Mouse (Mus musculus) ES-E14 (cell line): ENCODE measurements around the gene Hbp1. TPM values are rescaled to one million over a fixed set of nuclear protein-coding genes. Genes with fewer than 3 reads are reported as not detected.

ENCODE experiments used
- DNase-seq: peaks from one replicate; pipeline ENCODE4 v3.0.0-alpha.2; 2013; ENCODE audit warnings: low read depth, low spot score
- H3K27ac ChIP-seq: 2 replicates; pipeline ENCODE4 v1.5.1; 2012; ENCODE audit warnings: low read depth, mild to moderate bottlenecking, low read length, moderate library complexity, mixed read lengths; ENCODE audit not compliant: poor library complexity, insufficient read depth, severe bottlenecking
- H3K36me3 ChIP-seq: 2 replicates; pipeline ENCODE4 v1.6.1; 2012; ENCODE audit warnings: mild to moderate bottlenecking, low read length, moderate library complexity, mixed read lengths; ENCODE audit not compliant: control insufficient read depth, poor library complexity, insufficient read depth, severe bottlenecking
- H3K4me1 ChIP-seq, 2 experiments: fragments of 150-350 bp in 1 of 2; sonication (generic) in 1 of 2; 2 replicates each; pipeline ENCODE4 v1.6.1; 2012; ENCODE audit warnings: low read length in 2 of 2, mild to moderate bottlenecking in 1 of 2, mixed read lengths in 1 of 2; ENCODE audit not compliant: control insufficient read depth in 2 of 2, insufficient read depth in 2 of 2, poor library complexity in 1 of 2
- H3K4me3 ChIP-seq, 2 experiments: fragments of 150-350 bp in 1 of 2; sonication (generic) in 1 of 2; 2 replicates each; pipeline ENCODE4 v1.5.1; 2012; ENCODE audit warnings: low read length in 2 of 2, low read depth in 1 of 2, mild to moderate bottlenecking in 1 of 2, mixed read lengths in 1 of 2; ENCODE audit not compliant: insufficient read depth in 1 of 2, poor library complexity in 1 of 2, severe bottlenecking in 1 of 2
- H3K9ac ChIP-seq: 2 replicates; pipeline ENCODE4 v1.6.1; 2012; ENCODE audit warnings: low read depth, mild to moderate bottlenecking, low read length, mixed read lengths; ENCODE audit not compliant: poor library complexity, insufficient read depth, severe bottlenecking
- H3K9me3 ChIP-seq: fragments of 150-350 bp; sonication (generic); 2 replicates; pipeline ENCODE4 v1.6.1; 2012; ENCODE audit warnings: low read depth, mild to moderate bottlenecking, low read length; ENCODE audit not compliant: control insufficient read depth, insufficient read depth
- CHD2 ChIP-seq: IDR thresholded peaks from 2 replicates; pipeline ENCODE4 v1.6.1; 2014; ENCODE audit warnings: mild to moderate bottlenecking, low read depth, low read length, inconsistent platforms
- HCFC1 ChIP-seq: IDR thresholded peaks from 2 replicates; pipeline ENCODE4 v1.6.1; 2012; ENCODE audit warnings: low read length, inconsistent platforms, borderline replicate concordance; ENCODE audit not compliant: insufficient read depth
- MAFK ChIP-seq: IDR thresholded peaks from 2 replicates; pipeline ENCODE4 v1.6.1; 2014; ENCODE audit warnings: mild to moderate bottlenecking, low read depth, low read length, inconsistent platforms; ENCODE audit not compliant: insufficient read depth
- ZC3H11A ChIP-seq: IDR thresholded peaks from 2 replicates; pipeline ENCODE4 v1.6.1; 2012; ENCODE audit warnings: low read depth, mild to moderate bottlenecking, inconsistent platforms, low read length, borderline replicate concordance
- ZNF384 ChIP-seq: IDR thresholded peaks from 2 replicates; pipeline ENCODE4 v1.6.1; 2012; ENCODE audit warnings: low read depth, low read length, inconsistent platforms
- in situ Hi-C, 2 experiments: fragments of 600-800 bp; cut with MboI; formaldehyde crosslinking; loops; one replicate each; pipeline ENCODE4 v1.15.1; 2025; ENCODE audit warnings: low sequenced_read_pairs in 2 of 2, inconsistent platforms in 1 of 2; ENCODE audit not compliant: unreplicated experiment in 2 of 2
- total RNA-seq: library from RNA; depleted of rRNA; stranded (reverse); fragments of 300-350 nt; gene quantifications from 2 replicates; pipeline ENCODE4 v1.2.3, GENCODE M21; 2012

Hbp1 gene
- total RNA-seq, 1 experiment: 43.3 TPM

DNA sequence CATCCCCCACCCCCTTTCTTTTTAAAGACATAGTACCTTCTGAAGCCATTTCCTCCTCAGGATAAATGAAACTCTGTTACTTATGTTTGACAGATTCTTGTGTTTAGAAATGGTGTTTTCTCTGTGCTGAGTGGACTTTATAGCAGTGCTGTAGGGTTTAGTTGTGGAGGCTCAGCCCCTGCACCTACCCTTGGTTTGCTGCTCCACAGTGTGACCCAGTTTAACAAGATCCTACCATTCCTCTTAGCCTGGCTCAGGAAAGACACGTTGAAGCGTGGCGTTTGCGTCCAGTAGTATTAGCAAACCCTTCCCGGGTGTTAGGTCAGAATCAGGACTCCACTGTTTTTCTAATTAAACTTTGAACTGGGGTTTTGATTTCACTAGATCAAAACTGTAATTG lies 54.0 kb downstream of the Hbp1 start:
- no peak for TF ChIP-seq HCFC1
- TF ChIP-seq MAFK: no peak
- no peak; the same call in 1 of the 2 replicates for TF ChIP-seq CHD2
- no peak for TF ChIP-seq ZC3H11A
- H3K27ac ChIP-seq: no peak overlapping the region
- in situ Hi-C loops: no loop called here
- H3K4me3 ChIP-seq: no peak overlapping the region
- no peak for DNase-seq
- H3K9ac ChIP-seq: no peak overlapping the region
- no peaks in the 10 kb centered on the region for H3K9me3 ChIP-seq
- H3K4me1 ChIP-seq: peaks cover 11 to 14% of the 10 kb centered on the region in 2 experiments; a peak in 3 of 4 replicates
- H3K36me3 ChIP-seq: no peaks in the 10 kb centered on the region

DNA sequence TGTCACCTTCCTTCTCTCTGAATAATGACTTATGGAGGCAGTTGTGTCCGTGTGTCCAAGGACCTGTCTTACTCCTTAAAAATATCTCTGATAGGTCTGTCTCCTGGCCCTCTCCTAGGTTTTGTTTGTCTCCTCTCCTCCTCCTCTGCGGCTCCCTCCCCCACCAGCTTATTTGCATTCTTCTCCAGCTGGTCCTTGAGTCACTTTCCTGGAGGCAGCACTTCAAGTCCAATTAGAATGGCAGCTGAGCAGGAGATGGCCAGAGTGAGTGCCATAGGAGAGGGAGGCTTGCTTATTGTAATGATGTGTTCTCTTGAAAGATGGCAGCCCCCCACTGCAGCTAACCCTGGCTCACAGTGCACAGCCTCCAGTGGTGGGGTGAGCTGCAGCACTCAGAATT lies 54.4 kb downstream of the Hbp1 start:
- Histone ChIP-seq H3K4me1 (peaks cover 11 to 14% of the 10 kb centered on the region in 2 experiments; a peak in 3 of 4 replicates), H3K4me3 (no peak overlapping the region), H3K9ac (no peak overlapping the region), H3K36me3 (no peaks in the 10 kb centered on the region), H3K27ac (no peak overlapping the region), H3K9me3 (no peaks in the 10 kb centered on the region)
- no peak for DNase-seq
- TF ChIP-seq ZC3H11A: no peak
- TF ChIP-seq HCFC1: no peak
- TF ChIP-seq CHD2: no peak; the same call in 1 of the 2 replicates
- no peak for TF ChIP-seq MAFK
- TF ChIP-seq ZNF384: no peak
- in situ Hi-C loops: no loop called here

DNA sequence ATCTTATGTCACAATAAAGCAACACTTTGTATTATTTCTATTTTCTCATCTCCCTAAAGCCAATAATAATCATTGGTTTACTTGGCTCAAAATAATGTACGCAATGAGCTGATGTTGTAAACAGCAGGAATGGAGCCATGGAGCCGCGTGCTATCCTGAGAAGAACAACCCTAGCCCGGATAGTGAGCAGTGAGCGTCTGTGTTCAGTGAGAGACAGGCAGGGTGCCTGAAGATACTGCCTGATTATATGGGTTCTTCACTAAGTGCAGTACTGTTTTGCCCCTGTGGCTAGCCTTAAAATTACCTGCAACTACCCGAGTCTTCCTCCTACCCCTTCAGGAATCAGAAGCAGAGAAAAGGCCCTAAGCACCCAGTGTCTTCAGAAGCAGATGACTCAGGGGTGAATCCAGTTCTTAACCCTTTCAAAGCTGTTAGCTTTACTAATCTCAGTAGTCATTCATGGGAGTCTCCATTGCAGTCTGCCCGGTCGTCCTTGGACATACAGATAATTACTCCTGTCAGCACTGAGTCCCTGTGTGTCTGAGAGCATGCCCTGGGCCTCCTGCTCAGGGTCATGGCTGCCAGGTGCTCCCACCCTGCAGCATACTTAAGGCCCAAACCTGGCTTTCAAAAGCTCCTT lies 55.1 kb downstream of the Hbp1 start:
- in situ Hi-C loops: no loop called here
- Histone ChIP-seq H3K4me1 (peaks cover 11 to 14% of the 10 kb centered on the region in 2 experiments; a peak in 3 of 4 replicates), H3K4me3 (no peak overlapping the region), H3K27ac (no peak overlapping the region), H3K9ac (no peak overlapping the region), H3K36me3 (no peaks in the 10 kb centered on the region), H3K9me3 (no peaks in the 10 kb centered on the region)
- TF ChIP-seq HCFC1 (no peak), ZC3H11A (no peak), MAFK (no peak), ZNF384 (no peak)
- DNase-seq: no peak

DNA sequence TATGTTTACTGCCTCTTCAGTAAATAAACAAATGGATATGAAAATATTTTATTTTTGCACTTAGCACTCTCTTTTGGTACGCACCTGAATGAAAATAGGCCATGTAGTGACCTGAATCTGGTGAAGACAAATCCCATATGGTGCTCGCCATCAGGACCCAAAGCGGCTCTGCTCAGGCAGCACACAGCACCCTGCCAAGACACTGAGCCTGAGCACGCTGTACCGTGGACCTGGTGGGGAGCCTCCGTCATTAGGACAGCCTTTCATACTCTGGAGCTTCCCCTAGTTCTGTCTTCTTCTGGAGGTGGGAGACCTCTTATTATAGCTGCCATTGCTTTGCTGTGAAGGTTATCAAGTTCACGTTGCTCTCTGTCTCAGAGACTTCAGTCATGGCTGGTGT lies 57.6 kb downstream of the Hbp1 start:
- Histone ChIP-seq H3K4me1 (peaks cover 11 to 14% of the 10 kb centered on the region in 2 experiments; a peak in 3 of 4 replicates), H3K27ac (no peak overlapping the region), H3K9ac (no peak overlapping the region), H3K36me3 (no peaks in the 10 kb centered on the region), H3K9me3 (no peaks in the 10 kb centered on the region), H3K4me3 (no peak overlapping the region)
- TF ChIP-seq MAFK (no peak), CHD2 (no peak), ZNF384 (no peak), HCFC1 (no peak), ZC3H11A (no peak)
- DNase-seq: no peak
- in situ Hi-C loops: no loop called here

DNA sequence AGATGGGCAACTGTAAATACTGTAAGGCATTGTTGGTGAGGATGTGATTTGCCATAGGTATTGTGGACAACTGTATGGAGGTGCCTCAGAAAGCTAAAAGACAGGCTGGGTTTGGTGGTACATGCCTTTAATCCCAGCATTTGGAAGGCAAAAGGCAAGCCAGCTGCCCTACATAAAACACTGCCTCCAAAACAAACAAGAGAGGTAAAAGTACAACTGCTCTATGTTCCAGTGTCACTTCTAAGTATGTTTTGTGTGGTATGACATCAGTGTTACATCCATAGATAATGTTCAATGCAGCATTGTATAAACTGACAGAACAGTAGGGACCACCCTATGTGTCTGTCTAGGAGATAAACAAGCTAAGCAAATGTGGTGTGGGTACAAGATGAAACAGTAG lies 58.3 kb downstream of the Hbp1 start:
- no peak for DNase-seq
- no peaks in the 10 kb centered on the region for H3K9me3 ChIP-seq
- in situ Hi-C loops: no loop called here

More for the DNA sequence above, 58.3 kb downstream of the Hbp1 start:
- Histone ChIP-seq H3K4me3 (no peak overlapping the region), H3K9ac (no peak overlapping the region), H3K4me1 (peaks cover 7 to 14% of the 10 kb centered on the region in 2 experiments; a peak in 3 of 4 replicates), H3K27ac (no peak overlapping the region), H3K36me3 (no peaks in the 10 kb centered on the region)
- TF ChIP-seq CHD2 (no peak), ZC3H11A (no peak), ZNF384 (no peak), HCFC1 (no peak), MAFK (no peak)
